Mouse (Mus musculus): ENCODE measurements at regions not wholly inside any gene's neighbourhood (a gene's known extent, or its start where the extent isn't known, plus 50 kb on each side); places are given as distances from the start of the nearest gene placed in this dataset.
A peak's percentile ranks its signal among the peaks of the same experiment; 100 is the strongest.

DNA sequence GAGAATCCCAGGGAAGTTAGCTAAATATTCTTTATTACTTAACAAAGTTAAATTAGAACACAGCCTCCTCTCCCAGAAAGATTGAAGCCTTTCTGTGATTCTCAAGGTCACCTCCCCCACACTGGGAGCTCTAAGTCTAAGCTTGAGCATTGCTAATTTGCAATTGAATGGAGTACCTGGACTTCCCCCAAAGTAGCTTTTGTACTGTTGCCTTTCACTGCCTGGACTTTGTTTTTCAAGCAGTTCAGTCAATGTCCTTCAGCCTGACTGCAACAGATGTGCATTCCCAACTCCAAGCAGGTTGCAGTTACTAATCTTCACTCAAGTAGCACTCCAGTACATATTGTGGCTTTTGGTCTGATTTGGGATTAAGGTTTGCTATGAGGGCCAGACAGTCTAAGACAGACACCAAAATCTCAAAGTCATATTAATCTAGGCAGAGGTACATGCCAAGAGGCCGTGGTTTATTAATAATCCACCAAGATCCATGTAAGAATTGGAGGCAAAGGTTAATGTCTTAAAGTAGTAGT, 1142.8 kb downstream of the Nxph1 start:
- no peaks in the 10 kb centered on the region for H3K27me3 ChIP-seq (ENCODE audit: insufficient read depth, low read length)
- peaks cover 40% of the 10 kb centered on the region for H3K9me3 ChIP-seq (ENCODE audit: low read length)
- peak; percentile 54; the same call in 1 of the 2 replicates for TF ChIP-seq POU5F1 (IDR thresholded peaks at IDR 0.05; ENCODE audit: borderline replicate concordance, low read length)
- TF ChIP-seq NANOG (IDR thresholded peaks at IDR 0.05; ENCODE audit: borderline replicate concordance, low read length): peak; percentile 82; the same call in 1 of the 2 replicates
- no peak for TF ChIP-seq CTCF (conservative IDR thresholded peaks at IDR 0.05; ENCODE audit: low read length)
- H3K36me3 ChIP-seq (ENCODE audit: insufficient read depth, low read length): 0 out of 2 replicates have a peak, but pooled peaks cover 4% of the 10 kb centered on the region
- H3K4me1 ChIP-seq (replicated peaks; ENCODE audit: low read depth, low read length): no peaks in the 10 kb centered on the region; the same call in 1 of the 2 replicates
- H3K4me3 ChIP-seq (replicated peaks; ENCODE audit: low read length): no peak overlapping the region

GRCm38 (mm10) chr6:10091920-10092661, 1143.9 kb downstream of the Nxph1 start:
- peaks cover 35% of the 10 kb centered on the region for H3K9me3 ChIP-seq (ENCODE audit: low read length)
- peak; percentile 80 for TF ChIP-seq POU5F1 (IDR thresholded peaks at IDR 0.05; ENCODE audit: borderline replicate concordance, low read length)
- TF ChIP-seq CTCF (conservative IDR thresholded peaks at IDR 0.05; ENCODE audit: low read length): no peak
- no peak for TF ChIP-seq NANOG (IDR thresholded peaks at IDR 0.05; ENCODE audit: borderline replicate concordance, low read length)
- no peaks in the 10 kb centered on the region for H3K27me3 ChIP-seq (ENCODE audit: insufficient read depth, low read length)
- no peak overlapping the region for H3K4me3 ChIP-seq (replicated peaks; ENCODE audit: low read length)
- H3K36me3 ChIP-seq (ENCODE audit: insufficient read depth, low read length): 0 out of 2 replicates have a peak, but pooled peaks cover 4% of the 10 kb centered on the region
- no peaks in the 10 kb centered on the region; the same call in 1 of the 2 replicates for H3K4me1 ChIP-seq (replicated peaks; ENCODE audit: low read depth, low read length)

Data from E14TG2a.4 (cell line).